Mouse (Mus musculus): Measurements from ENCODE around the gene Irf6.

Irf6 gene

DNA sequence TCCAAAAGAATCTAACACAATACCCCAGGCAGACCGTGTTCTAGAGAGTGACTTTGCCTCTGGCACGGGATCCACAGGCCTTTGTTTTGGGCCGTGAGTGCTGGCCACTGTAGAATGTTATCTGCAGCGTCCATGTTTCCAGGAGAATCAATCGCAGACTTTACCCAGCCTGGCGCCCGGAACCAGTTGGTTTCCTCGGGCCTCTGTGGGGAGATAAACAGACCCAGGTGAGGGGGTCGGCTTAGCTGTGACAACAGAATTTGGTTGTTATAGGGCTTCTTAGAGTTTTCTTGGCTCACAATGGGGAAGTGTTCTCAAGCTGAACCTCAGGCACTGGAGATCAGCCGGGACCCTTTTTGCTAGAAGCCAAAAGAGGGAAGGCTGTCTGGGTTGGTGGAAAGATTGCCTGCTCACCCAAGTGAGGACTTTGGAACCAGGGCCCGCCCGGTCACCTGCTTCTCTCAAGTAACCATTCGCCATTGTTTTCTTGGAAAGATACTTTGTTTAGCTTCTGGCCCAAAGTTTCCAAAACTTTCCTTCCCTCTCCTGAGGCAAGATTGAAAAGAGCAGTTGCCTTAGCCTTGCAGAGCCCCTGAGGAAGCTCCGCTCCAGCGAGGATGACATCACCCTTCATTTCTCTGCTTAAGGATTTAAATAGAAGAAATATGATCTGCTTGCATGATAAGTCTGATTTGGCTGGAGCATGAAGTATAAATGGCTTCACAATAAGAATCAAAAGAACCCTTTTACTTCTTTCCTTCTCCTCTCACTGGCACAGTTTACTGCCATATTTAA, 3.6 kb downstream of the Irf6 start:
- DNase-seq (ENCODE audit: low read depth, low spot score): no peak

DNA sequence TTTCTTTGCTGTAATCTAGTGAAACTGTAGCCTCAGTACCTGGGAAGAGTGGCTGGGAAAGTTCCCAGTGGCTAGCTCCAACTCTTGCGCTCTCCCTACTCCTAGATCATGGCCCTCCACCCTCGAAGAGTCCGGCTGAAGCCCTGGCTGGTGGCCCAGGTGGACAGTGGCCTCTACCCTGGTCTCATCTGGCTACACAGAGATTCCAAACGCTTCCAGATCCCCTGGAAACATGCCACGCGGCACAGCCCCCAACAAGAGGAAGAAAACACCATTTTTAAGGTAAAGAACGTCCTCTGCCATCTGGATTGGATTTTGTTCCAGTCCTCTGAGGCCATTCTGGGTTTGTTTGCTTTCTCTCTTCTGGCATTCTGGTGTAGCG, 4.2 kb downstream of the Irf6 start:
- no peak for DNase-seq (ENCODE audit: low read depth, low spot score)

GRCm38 (mm10) chr1:193159163-193159562, 6.3 kb downstream of the Irf6 start:
- DNase-seq (ENCODE audit: low read depth, low spot score): no peak

- no peak for DNase-seq (ENCODE audit: low read depth, low spot score)
These were observed 6.7 kb downstream of the Irf6 start for GRCm38 (mm10) chr1:193159613-193160012.

DNA sequence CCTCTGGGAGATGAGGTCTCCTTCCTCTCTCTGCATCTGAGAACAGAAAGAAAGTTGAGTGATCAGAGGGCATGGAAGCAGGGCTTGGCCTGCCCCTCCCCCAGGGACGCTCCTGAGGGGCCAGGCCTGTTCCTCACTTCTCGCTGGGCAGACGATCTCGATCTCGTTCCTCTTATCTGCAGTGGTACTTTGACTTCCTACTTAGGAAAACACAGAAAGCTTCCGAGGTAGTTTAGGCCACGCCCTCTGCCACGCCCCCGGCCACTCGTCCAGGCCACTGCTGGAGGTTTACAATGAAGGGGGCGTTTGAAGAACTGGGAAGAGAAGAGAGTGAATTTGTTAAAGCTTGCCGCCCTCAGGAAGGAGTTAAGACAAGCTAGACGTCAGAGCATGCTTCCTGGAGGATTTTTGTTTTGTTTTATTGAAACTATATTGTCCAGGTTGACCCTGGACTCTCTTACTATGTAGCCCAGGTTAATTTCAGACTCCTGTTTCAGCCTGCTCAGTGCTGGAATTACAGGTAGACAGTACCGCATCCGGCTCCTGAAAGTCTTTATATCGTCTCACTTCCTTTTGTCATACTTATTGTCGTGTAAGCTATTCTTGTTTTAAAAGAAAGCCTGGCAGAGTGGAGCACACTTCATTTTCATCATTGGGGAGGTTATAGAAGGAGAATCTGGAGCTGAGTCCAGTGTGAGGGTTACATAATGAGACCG, 7.6 kb downstream of the Irf6 start:
- no peak for DNase-seq (ENCODE audit: low read depth, low spot score)

DNA sequence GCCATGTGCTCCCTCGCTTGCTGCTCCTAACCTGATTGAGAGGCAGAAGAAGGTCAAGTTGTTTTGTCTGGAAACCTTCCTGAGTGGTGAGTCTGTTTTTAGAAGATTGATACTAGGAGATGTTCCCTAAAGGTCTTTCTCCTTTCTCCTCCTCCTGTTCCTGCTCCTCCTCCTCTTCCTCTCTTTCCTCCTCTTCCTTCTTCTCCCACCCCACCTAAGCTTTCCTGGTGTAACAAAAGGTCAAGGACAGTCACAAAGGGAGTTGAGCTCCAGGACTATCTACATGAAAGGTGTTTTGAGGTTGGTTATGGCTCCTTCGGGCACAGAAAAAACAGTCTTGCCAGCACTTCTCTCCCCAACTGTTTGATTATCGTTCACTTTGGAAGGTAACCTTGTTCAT, 14.8 kb downstream of the Irf6 start, which contains the start of gene A130010J15Rik:
A130010J15Rik (plus strand) TSS at position 301 of the 400 bp plus-strand sequence.
- no peak for DNase-seq (ENCODE audit: low read depth, low spot score)

- DNase-seq (ENCODE audit: low read depth, low spot score): no peak
These were observed 16.3 kb downstream of the Irf6 start for GRCm38 (mm10) chr1:193169228-193169627.

DNA sequence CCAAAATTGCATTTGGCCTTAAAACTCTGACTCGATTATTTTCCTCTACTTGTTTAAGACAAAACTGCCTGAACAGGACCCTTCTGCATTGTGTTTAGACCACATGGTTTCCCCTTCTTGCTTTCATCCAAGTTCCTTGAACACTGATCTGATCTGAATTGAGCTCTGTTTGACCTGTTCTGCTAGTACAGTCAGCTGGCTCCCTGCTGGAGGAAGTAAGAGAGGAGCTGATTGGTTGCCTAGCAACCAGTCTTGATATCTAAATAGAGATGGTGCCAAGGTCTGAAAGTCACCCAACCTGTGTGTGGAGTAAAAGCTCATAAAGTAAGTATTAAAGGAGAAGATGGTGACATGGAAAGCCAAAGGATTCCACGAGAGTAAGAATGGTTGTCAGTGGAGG, 16.9 kb downstream of the Irf6 start:
- DNase-seq (ENCODE audit: low read depth, low spot score): peak; percentile 73

GRCm38 (mm10) chr1:193172991-193173809, 20.3 kb downstream of the Irf6 start:
- peak; percentile 100 for DNase-seq (ENCODE audit: low read depth, low spot score)

GRCm38 (mm10) chr1:193173810-193174129, 20.9 kb downstream of the Irf6 start:
- no peak for DNase-seq (ENCODE audit: low read depth, low spot score)

- DNase-seq (ENCODE audit: low read depth, low spot score): no peak
These were observed 21.3 kb downstream of the Irf6 start for GRCm38 (mm10) chr1:193174143-193174733.

- no peak for DNase-seq (ENCODE audit: low read depth, low spot score)
These were observed 28.2 kb downstream of the Irf6 start for GRCm38 (mm10) chr1:193181104-193181503.

DNA sequence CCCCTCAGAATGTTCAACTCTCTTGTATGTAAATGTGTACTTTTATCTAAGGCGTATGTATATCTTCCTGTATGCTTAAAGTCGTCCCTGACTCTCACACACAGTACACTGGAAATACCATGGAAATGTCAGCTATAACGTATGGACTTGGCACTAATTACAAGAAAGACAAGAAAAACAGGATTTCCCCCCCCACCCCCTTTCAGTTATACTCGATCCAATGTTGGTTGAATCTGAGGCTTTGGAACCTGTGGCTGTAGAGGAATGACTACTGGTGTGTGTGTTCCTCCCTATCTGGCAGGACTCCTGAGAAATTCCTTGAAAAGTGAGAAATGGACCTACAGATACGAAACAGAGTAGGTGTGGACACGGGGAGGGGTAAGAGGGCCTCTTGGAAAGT, 35.3 kb downstream of the Irf6 start:
- no peak for DNase-seq (ENCODE audit: low read depth, low spot score)

DNA sequence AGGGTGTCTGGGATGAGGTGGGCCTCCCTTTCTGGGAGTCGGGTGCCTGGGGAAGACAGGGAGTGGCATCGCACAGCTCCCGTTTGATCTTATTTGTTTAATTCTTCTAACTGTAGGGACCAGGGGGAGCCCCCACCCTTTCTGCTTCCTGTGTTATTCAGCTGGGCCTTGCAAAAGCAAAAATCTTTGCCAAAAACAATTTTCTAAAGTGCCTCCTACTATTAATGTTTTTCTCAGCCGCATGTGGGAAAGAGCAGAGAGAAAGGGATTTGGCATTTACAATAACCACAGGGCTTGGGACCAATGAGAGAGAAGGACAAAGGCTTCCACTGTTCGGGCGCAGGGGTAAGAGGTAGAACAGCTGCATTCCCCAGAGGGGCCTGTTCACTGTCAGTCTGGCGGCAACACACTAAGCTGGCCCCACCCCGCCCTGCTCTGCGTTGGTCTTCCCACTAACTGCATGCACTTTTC, 36.3 kb downstream of the Irf6 start:
- DNase-seq (ENCODE audit: low read depth, low spot score): peak; percentile 67

DNA sequence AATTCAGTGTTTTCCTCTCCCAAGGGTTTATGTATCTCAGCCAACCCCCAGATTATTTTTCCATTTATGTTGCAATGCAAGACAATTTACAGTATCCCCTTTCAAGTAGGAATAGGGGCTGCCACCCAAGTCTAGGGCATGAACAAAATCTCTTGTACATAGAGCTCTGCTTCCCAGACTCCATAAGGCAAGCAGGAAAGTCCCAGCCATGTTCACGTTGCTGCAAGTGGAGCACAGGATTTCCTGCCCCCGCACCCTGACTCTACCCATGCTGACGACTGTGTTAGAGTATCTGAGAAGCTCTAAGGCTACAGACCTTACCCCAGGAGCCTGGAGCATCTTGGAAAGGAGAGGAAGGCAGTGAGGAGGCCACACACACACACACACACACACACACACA, 36.9 kb downstream of the Irf6 start:
- no peak for DNase-seq (ENCODE audit: low read depth, low spot score)

- DNase-seq (ENCODE audit: low read depth, low spot score): peak; percentile 48
These were observed 38.9 kb downstream of the Irf6 start for GRCm38 (mm10) chr1:193191675-193192283.

DNA sequence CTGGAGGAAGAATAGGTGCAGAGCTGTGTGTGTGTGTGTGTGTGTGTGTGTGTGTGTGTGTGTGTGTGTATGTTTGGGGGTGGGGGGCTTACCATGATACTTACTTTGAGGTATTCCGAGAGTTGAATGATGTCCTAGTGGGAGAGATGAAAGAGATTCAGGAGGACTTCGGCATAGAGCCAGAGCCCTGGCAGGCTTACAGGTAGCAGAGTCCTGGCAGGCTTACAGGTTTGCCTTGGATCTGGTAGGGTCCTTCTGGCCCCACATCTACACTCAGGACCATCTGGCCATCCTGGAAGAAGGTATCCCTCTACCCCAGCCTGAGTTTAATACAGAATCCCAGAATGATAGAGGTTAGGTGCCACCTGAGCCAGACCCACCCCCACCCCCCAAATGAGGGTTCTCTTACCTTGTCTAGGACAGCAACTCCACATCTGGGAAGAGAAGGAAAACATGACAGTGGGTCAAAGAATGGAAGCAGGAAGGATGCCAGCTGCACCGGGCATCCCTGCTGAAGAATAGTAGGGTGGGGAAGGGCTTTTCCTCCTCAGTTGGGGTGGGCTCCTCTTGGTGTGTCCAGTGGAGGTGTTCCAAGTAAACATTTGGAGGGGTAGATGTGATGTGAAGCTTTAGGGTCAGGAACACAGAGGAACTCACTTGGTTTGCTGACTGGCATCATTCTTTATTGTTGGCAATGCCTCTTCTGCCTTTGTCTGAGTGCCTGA, 41.7 kb downstream of the Irf6 start:
- DNase-seq (ENCODE audit: low read depth, low spot score): peak; percentile 86

DNA sequence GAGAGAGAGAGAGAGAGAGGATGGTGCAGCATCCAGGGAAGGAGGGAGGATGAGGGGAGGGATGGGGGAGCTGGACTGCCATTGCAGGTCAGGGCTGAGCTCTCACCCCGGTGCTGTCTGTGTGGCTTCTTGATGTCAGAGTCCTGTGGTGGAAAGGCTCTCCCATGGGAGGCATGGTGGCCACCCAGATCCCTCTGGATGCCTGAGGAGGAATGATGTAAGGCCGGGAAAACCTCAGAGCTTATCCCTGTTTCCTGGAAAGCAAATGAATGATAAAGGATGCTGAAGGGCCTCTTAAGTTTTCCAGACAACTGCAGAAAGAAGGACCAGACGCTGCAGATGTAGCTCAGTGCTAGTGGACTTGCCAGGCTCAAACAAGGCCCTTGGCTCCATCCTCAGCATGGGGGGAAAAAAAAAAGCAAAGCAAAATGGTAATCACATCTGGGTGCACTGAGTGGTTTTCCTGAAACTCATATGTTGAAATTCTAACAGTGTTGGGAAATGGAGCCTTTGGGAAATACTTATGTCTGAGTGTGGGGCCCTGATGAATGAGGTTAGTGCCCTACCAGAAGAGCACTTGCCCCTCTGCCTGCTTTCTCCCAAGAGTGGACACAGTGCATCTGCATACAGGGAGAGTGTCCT, 42.4 kb downstream of the Irf6 start:
- no peak for DNase-seq (ENCODE audit: low read depth, low spot score)

GRCm38 (mm10) chr1:193197494-193198205, 44.7 kb downstream of the Irf6 start:
- no peak for DNase-seq (ENCODE audit: low read depth, low spot score)

DNA sequence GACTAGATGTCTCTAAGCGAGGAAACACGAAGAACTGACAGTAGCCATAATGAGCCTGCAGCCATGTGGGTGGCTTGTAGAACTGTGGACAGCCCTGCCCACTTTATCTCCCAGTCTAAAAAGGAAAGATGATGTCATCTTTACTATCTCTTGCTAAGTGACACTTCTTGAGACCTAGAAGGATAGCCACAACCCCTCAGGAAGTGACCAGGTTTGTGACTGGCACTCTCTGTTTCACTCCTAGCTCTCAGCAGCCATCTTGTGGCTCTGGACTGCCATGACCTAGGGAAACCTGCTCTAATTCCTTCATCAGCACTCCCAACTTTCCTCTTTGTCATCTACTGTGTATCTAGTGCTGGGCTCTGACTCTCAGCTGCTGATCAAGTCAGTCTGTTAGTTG, 45.4 kb downstream of the Irf6 start:
- no peak for DNase-seq (ENCODE audit: low read depth, low spot score)
